Mouse (Mus musculus) cerebellum, adult 8-10 months (tissue): Measurements from ENCODE around the gene Gm5447.

ENCODE experiments used
- DNase-seq: peaks from one replicate; pipeline ENCODE4 v3.0.0; 2022

Gene Gm5447

DNA sequence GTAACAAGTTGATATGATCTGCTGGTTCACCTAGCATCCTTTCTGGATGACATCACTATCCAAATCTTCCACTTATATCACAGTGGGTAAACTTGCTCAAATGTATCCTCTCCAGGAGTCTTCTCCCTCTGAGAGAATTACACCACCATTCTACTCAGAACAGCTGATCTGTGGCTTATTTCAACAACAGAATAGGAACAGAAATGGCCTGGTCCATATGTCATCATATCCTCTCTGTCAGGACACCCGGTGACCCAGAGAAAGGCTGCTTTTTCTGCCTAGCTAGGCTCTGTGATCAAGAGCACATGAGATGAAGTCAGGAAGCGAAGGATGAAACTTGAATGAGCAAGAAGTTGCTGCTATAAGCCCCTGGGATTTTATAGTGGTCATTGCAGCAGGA, 13.7 kb downstream of the Gm5447 start:
- DNase-seq = no peak

DNA sequence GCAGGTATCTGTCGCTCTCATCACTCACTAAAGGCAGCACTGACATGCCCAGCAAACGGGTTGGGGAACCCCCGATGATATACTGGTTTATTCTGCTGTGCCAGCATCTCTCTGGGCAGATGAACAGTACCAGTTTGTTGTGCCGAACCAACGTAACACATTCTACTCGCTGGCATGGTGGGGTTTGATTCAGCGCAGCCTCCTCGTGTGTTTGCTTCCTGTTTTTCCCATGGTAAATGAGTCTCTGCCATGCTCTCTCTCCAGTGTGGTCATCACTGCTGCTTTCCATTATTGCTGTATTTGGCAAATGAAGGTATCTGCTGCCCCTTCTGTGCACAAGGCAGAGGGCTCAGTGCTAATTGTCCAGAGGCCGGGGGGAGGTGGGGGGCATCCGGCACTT, 15.7 kb downstream of the Gm5447 start:
- DNase-seq = no peak

DNA sequence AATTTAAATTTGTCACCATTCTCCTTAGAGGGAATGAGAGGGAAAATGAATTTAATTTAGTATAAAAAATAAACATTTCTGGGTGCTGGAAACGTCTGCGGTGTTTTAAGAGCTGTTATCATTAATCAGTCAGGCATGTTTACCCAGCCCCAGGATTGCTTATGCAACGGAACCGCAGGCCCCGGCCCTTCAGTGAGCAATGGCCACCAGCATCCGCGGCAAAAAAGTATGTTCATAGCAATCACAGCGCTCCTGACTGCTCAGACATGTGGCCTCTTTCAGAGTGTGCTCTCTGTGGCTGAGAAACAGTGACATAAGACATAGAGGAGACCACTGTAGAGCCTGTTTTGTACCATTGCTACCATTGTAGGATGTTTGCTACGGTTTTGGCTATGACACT, 16.2 kb downstream of the Gm5447 start:
- no peak for DNase-seq

DNA sequence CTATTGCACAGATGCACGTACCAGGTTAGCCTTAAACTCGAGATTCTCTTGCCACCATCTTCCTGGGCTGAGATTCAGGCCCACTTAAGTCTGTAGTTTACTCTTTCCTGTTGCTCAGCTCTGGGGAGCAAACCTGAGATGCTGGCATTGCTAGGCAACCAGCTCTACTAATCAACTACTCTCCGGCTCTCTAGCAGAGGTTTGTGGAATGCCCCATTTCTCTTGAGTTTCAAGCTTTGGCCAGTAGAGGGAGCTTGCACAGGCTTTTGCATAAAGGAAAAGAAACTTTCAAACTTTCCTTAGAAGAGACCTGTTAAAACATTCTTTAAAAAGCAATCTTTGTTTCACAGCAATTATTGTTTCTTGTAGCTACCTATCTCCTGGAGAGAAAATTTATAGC, 19.8 kb downstream of the Gm5447 start:
- DNase-seq = peak; percentile 28

DNA sequence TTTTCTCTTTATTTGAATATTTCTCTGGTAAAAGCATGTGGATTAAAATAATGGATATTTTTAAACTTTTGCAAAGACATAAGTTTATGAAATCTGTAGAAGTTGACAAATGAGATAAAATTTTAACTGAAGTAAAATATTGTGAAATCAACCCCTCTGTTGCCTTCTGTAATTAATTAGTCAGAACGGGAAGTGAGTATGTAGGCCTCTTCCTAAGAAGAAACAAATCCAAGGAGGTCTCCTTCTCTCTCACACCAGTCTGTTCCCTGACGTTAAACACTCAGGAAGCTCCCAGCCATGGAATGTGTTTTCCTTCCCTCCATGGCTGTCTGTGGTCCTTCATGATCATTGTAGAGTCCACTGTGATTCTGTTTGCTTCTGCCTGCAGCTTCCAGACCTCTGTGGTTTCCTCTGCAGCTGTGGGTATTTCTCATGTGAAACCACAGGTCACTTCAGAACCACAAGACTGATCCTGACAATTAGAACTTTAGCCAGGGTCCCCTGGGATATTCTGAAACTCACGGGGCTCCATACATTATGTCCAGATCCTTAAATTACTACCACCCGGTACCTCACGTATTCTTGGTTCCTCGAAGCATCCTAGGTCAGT, 20.4 kb downstream of the Gm5447 start:
- DNase-seq = no peak

DNA sequence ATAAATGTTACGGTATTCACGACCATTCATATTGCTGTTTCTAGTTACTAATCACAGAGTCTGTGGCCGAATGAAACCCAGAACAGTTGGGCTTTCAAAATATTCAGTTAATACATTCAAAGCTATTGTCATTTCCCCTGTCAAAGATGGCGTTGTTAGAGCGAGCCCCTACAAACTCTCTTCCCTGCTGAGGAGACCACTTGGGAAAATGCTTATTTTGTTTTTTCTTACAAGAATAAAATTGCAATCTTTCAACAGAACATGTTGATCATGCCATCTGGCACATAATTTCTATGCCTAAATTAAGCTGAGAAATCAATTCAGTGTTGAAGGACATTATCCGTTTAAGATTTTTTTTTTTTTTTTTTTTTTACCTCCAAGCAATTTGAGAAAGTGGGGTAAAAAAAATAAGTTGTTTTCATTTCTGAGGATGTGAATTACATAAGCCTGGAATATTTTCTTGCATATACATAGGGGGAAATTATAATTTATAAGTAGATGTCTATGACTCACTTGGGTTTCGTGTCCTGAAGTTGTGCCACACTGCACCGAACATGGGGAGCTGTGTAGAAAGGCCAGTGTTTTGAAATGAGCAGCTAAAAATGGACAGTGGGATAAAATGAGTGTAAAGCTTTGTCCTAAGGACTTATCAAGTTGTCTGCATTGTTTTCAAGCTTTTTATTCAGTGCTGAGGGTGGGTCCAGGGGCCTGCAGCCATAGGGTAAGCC, 23.7 kb downstream of the Gm5447 start:
- no peak for DNase-seq

DNA sequence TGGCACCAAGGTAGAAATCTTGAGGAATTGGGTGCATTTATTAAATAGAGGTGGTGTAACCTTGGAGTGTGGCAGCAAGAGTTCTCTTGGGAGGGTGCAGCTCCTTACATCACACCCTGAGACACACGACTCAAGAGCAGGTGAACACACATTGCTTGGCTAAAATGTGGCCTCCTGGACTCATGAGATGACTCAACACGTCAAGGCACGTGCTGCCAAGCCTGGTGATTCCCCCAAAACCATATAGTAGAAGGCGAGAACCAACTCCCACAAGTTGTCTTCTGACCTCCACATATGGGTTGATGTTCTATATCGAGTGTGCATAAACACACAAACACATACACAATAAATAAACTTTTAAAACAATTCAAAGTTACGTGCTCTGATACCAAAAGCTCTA, 25.8 kb downstream of the Gm5447 start:
- no peak for DNase-seq

DNA sequence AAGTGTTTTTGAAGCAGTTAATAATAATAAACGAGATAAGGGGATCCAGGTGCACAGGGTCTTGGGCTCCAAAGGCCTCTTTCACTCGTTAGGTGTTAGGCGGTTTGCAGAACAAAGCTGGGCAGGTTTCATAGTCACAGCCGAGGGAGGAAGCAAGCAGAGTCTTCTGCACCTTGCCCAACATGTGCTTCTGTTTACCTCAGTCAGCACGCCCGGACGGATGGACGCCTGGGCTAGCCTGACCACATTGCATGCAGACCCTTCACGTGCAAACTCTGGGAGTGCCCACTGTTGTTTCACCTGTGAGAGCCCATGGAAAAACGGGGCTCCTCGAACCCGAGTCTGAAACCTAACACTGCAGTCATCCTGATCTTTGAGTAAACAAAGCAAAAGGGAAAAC, 30.5 kb downstream of the Gm5447 start:
- no peak for DNase-seq

DNA sequence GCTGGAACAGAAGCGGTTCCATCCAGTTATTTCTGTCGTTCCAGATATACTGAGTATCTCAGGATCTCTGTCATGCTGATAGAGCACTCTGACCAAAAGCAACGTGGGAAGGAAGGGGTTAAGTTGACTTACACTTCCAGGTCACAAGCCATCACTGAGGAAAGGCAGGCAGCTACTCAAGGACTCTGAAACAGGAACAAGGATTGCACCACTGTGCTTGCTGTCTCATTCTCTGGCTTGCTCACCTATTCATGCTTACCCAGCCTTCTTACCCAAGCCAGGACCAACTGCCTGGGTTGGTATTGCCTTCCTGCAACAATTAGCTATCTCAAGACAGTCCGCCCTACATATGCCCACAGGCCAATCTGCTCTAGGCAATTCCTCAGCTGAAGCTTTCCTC, 31.0 kb downstream of the Gm5447 start:
- DNase-seq = no peak

DNA sequence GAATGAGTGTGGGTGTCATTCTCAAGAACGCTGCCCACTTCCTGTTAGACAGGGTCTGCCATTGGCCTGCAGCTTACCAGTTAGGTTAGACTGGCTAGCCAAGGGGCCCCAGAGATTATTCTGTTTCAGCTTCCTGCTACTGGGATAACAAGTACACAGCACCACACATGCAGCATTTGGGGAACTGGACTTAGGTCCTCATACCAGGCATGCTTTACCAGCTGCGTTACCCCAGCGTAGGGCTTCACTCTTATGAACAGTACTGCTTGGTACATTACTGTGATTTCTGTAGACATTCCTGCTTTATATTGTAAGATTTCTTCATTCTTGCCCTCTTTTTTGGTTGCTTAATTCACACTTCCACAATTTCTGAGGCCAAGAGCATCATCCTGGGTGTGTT, 43.5 kb downstream of the Gm5447 start:
- no peak for DNase-seq

DNA sequence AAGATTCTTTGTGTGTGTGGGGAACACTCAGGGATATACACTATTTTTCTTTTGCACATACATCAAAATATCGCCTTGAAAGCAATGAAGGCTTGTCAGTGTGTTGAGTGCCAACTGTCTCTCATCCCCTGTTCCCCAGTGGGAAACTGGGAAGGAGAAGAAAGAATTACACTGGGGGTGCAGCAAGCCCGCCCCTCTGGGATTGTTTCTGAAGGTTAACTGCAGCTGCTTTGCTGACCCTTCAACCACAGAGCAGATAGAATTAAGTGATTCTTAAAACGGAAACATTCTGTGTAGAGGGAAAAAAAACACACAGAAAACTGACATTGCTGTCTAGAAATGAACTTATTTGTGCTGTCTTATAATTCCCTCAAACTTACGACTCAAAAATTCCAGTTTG, 47.5 kb downstream of the Gm5447 start:
- DNase-seq = no peak

DNA sequence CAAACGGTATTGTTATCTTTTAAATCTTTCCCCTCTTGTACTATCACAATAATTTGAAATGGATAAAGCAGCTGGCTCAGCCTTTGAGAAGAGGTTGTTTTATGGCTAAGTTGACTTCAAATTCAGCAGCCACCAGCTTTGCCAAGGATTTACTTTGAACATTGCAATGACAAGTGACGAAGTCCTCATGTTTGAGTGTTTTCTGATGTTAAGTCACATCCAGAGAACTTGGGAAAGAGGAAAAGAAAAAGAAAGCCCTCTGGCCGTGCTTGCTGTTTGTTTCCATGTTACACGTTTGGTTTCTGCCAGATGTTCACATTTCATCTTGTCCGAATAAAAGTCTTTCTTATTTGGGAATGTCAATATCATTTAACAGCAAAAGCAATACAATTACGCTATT, 47.9 kb downstream of the Gm5447 start:
- DNase-seq = no peak

DNA sequence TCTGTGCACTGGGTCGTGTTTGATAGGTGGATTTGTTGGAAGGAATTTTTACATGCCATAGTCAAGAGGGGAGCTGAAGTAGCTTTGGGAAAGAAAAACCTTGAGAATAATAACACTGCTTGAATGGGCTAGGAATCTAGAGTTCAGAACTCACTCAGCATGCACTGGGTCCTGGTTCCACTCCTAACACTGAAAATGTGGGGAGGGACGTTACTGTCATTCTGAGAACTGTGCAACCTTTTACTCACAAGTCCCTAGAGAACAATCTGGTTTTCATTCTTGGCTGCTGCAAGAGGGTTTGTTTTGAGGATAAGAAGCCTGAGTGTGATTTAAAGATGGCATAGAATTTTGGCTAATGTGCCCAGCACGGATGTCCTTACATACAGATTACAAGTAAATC, 49.7 kb downstream of the Gm5447 start:
- DNase-seq = no peak
